Mouse (Mus musculus): ENCODE measurements around the gene Hnrnpa3. TPM values are rescaled to one million over a fixed set of nuclear protein-coding genes. Genes with fewer than 3 reads are reported as not detected.
A peak's percentile ranks its signal among the peaks of the same experiment; 100 is the strongest.

Hnrnpa3 gene
- polyA plus RNA-seq, 1 experiment from 2014 or later: 127 TPM

- H3K9me3 ChIP-seq (ENCODE audit: control insufficient read depth, low read length): no peaks in the 10 kb centered on the region
- WGBS: 59% methylated on average over 8 of the region's 8 CpGs
- TF ChIP-seq EP300 (optimal IDR thresholded peaks at IDR 0.05) (peak; percentile 55), CTCF (IDR thresholded peaks at IDR 0.05; ENCODE audit: low read depth) (no peak)
- H3K27ac ChIP-seq (replicated peaks): peak overlapping the region; percentile 53; the same call in 1 of the 2 replicates
- no peak overlapping the region for H3K4me2 ChIP-seq (replicated peaks; ENCODE audit: low read depth)
- no peaks in the 10 kb centered on the region for H3K36me3 ChIP-seq (ENCODE audit: control insufficient read depth, insufficient read depth, low read length)
- ATAC-seq (ENCODE audit: low FRiP score, low TSS enrichment): peak; percentile 96
- DNase-seq (ENCODE audit: low spot score): peak; percentile 64
- no peak overlapping the region for H3K4me3 ChIP-seq (ENCODE audit: low read depth, low read length)
- no peaks in the 10 kb centered on the region for H3K27me3 ChIP-seq (ENCODE audit: control insufficient read depth, insufficient read depth, low read length)
- no peak overlapping the region for H3K9ac ChIP-seq (ENCODE audit: low read length)
- no peaks in the 10 kb centered on the region for H3K4me1 ChIP-seq (replicated peaks; ENCODE audit: control insufficient read depth, insufficient read depth)
Observed at GRCm38 (mm10) chr2:75642795-75643550, 16.1 kb upstream of the Hnrnpa3 start.

GRCm38 (mm10) chr2:75643950-75644349 lies 15.1 kb upstream of the Hnrnpa3 start:
- DNase-seq (ENCODE audit: low spot score): no peak
- H3K4me1 ChIP-seq (replicated peaks; ENCODE audit: control insufficient read depth, insufficient read depth): no peaks in the 10 kb centered on the region
- TF ChIP-seq CTCF (IDR thresholded peaks at IDR 0.05; ENCODE audit: low read depth) (no peak), EP300 (optimal IDR thresholded peaks at IDR 0.05) (no peak)
- H3K9ac ChIP-seq (ENCODE audit: low read length): no peak overlapping the region
- peak; percentile 28; the same call in 1 of the 2 replicates for ATAC-seq (ENCODE audit: low FRiP score, low TSS enrichment)
- H3K4me2 ChIP-seq (replicated peaks; ENCODE audit: low read depth): no peak overlapping the region
- 76% methylated on average over 6 of the region's 6 CpGs for WGBS
- no peaks in the 10 kb centered on the region for H3K36me3 ChIP-seq (ENCODE audit: control insufficient read depth, insufficient read depth, low read length)
- no peaks in the 10 kb centered on the region for H3K27me3 ChIP-seq (ENCODE audit: control insufficient read depth, insufficient read depth, low read length)
- no peak overlapping the region for H3K4me3 ChIP-seq (ENCODE audit: low read depth, low read length)
- H3K9me3 ChIP-seq (ENCODE audit: control insufficient read depth, low read length): no peaks in the 10 kb centered on the region
- no peak overlapping the region for H3K27ac ChIP-seq (replicated peaks)

DNA sequence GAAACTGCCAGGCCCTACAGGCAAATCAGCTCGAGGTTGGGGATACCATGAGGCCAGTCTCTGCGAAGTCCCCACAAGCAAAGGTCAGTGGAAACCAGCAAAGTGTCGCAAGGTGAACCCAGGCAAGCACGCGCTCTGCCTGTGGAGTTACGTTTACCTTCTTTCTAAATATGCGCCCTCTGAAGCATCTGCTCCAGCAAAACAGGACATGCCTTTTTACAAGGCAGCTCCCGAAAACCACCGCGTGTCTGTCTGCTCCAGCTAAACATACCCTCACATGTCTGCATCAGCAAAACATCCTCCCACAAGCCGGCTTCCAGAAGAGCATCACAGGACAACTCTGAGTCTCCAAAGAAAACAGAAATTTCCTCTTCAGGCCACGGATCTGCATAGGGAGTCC lies 13.8 kb upstream of the Hnrnpa3 start:
- Histone ChIP-seq H3K9me3 (ENCODE audit: control insufficient read depth, low read length) (no peaks in the 10 kb centered on the region), H3K9ac (ENCODE audit: low read length) (no peak overlapping the region), H3K4me2 (replicated peaks; ENCODE audit: low read depth) (no peak overlapping the region), H3K4me3 (ENCODE audit: low read depth, low read length) (no peak overlapping the region), H3K27me3 (ENCODE audit: control insufficient read depth, insufficient read depth, low read length) (no peaks in the 10 kb centered on the region), H3K27ac (replicated peaks) (no peak overlapping the region), H3K36me3 (ENCODE audit: control insufficient read depth, insufficient read depth, low read length) (no peaks in the 10 kb centered on the region), H3K4me1 (replicated peaks; ENCODE audit: control insufficient read depth, insufficient read depth) (no peaks in the 10 kb centered on the region)
- WGBS: 92% methylated on average over 12 of the region's 12 CpGs
- no peak for ATAC-seq (ENCODE audit: low FRiP score, low TSS enrichment)
- DNase-seq (ENCODE audit: low spot score): no peak
- no peak for TF ChIP-seq CTCF (IDR thresholded peaks at IDR 0.05; ENCODE audit: low read depth)
- no peak for TF ChIP-seq EP300 (optimal IDR thresholded peaks at IDR 0.05)

- WGBS: 90% methylated on average over 1 of the region's 1 CpGs
- no peak for ATAC-seq (ENCODE audit: low FRiP score, low TSS enrichment)
Observed at GRCm38 (mm10) chr2:75650437-75650836, 8.6 kb upstream of the Hnrnpa3 start.

DNA sequence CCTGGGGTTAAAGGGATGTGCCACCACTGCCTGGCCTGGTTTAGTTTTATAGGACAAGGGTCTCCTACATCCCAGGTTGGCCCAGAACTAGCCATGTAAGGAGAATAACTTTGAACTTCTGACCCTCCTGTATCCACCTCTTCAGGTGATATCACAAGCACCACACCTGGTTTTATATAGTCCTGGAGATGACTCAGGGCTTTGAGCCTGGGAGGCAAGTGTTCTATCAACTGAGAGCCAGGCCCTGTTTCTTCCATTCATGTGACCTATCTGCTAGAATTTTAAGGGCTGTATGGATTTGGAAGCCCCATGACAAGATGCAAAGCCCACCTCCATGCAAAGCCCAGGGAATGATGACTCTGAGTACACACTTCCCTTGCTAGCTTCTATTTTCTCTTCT lies 5.9 kb upstream of the Hnrnpa3 start:
- Histone ChIP-seq H3K36me3 (ENCODE audit: control insufficient read depth, insufficient read depth, low read length) (no peaks in the 10 kb centered on the region), H3K4me3 (ENCODE audit: low read depth, low read length) (no peak overlapping the region), H3K9ac (ENCODE audit: low read length) (no peak overlapping the region), H3K27me3 (ENCODE audit: control insufficient read depth, insufficient read depth, low read length) (no peaks in the 10 kb centered on the region), H3K27ac (replicated peaks) (no peak overlapping the region), H3K4me2 (replicated peaks; ENCODE audit: low read depth) (no peak overlapping the region), H3K4me1 (replicated peaks; ENCODE audit: control insufficient read depth, insufficient read depth) (0 out of 2 replicates have a peak, but pooled peaks cover 3% of the 10 kb centered on the region), H3K9me3 (ENCODE audit: control insufficient read depth, low read length) (no peaks in the 10 kb centered on the region)
- DNase-seq (ENCODE audit: low spot score) (no peak), ATAC-seq (ENCODE audit: low FRiP score, low TSS enrichment) (peak; percentile 74)
- TF ChIP-seq CTCF (IDR thresholded peaks at IDR 0.05; ENCODE audit: low read depth) (no peak), EP300 (optimal IDR thresholded peaks at IDR 0.05) (no peak)

More at GRCm38 (mm10) chr2:75650437-75650836, 8.6 kb upstream of the Hnrnpa3 start:
- Histone ChIP-seq H3K36me3 (ENCODE audit: control insufficient read depth, insufficient read depth, low read length) (no peaks in the 10 kb centered on the region), H3K9ac (ENCODE audit: low read length) (no peak overlapping the region), H3K4me1 (replicated peaks; ENCODE audit: control insufficient read depth, insufficient read depth) (no peaks in the 10 kb centered on the region), H3K27me3 (ENCODE audit: control insufficient read depth, insufficient read depth, low read length) (no peaks in the 10 kb centered on the region), H3K4me3 (ENCODE audit: low read depth, low read length) (no peak overlapping the region), H3K4me2 (replicated peaks; ENCODE audit: low read depth) (no peak overlapping the region), H3K27ac (replicated peaks) (no peak overlapping the region), H3K9me3 (ENCODE audit: control insufficient read depth, low read length) (no peaks in the 10 kb centered on the region)
- DNase-seq (ENCODE audit: low spot score): no peak
- TF ChIP-seq EP300 (optimal IDR thresholded peaks at IDR 0.05) (no peak), CTCF (IDR thresholded peaks at IDR 0.05; ENCODE audit: low read depth) (no peak)

DNA sequence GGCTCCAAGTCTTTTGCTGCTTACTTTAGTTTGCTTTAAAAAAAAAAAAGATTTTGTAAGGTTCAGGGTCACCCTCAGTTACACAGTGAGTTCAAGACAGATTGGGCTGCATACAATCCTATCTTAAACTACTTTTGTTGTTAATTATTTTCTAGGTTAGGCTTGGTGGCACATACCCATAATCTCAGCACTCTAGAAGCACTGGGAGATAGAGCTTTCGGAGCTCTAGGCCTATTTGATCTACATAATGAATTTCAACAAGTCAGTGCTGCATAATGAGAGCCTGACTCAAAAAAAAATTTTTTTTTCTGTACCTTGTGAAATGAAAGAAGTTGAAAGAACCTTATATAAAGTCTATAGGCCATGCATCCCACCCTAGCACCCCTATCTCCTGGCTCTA lies 4.4 kb upstream of the Hnrnpa3 start:
- no peaks in the 10 kb centered on the region for H3K36me3 ChIP-seq (ENCODE audit: control insufficient read depth, insufficient read depth, low read length)
- DNase-seq (ENCODE audit: low spot score) (no peak), ATAC-seq (ENCODE audit: low FRiP score, low TSS enrichment) (no peak)
- no peaks in the 10 kb centered on the region for H3K27me3 ChIP-seq (ENCODE audit: control insufficient read depth, insufficient read depth, low read length)
- H3K27ac ChIP-seq (replicated peaks): no peak overlapping the region
- TF ChIP-seq EP300 (optimal IDR thresholded peaks at IDR 0.05) (no peak), CTCF (IDR thresholded peaks at IDR 0.05; ENCODE audit: low read depth) (no peak)
- no peak overlapping the region for H3K4me3 ChIP-seq (ENCODE audit: low read depth, low read length)
- H3K9ac ChIP-seq (ENCODE audit: low read length): no peak overlapping the region
- H3K9me3 ChIP-seq (ENCODE audit: control insufficient read depth, low read length): no peaks in the 10 kb centered on the region
- WGBS: 79% methylated on average over 1 of the region's 1 CpGs
- no peak overlapping the region for H3K4me2 ChIP-seq (replicated peaks; ENCODE audit: low read depth)
- 0 out of 2 replicates have a peak, but pooled peaks cover 3% of the 10 kb centered on the region for H3K4me1 ChIP-seq (replicated peaks; ENCODE audit: control insufficient read depth, insufficient read depth)

Data from stomach, postnatal 0 days (tissue).